Mouse (Mus musculus): Measurements from ENCODE around the gene Fgfr2.

DNA sequence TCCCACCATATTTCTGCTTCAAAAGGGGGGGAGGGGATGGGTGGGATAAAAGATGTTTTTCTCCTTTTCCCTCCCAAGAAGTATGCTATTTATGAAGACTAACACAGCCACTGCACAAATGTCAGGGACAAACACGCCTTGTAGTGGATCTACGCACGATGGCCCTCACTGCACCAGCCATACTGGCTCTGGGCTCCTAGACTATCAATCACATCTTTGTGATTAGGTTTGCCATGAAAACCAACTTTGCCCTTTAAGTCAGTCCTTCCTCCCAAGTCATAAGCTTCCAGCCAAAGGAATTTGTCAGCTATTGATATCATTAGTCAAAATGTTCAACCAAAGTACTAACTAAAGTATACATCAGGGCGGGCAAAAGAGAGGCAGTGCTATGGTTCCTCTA, 95.2 kb downstream of the Fgfr2 start:
- TF ChIP-seq POLR2A (IDR thresholded peaks at IDR 0.05; ENCODE audit: low read depth, low read length) (no peak), CTCF (IDR thresholded peaks at IDR 0.05; ENCODE audit: extremely low read depth, insufficient read length, insufficient replicate concordance, low read depth, low read length) (no peak)

Measured in small intestine, adult 2 months (tissue).